Mouse (Mus musculus) limb, embryonic 13.5 days (tissue): ENCODE results near the gene Tarm1. TPM values are rescaled to one million over a fixed set of nuclear protein-coding genes. Genes with fewer than 3 reads are reported as not detected.

ENCODE experiments used
- ATAC-seq: fragments of 200-750 bp; cut with Nextera tagmentation; 2 replicates; pipeline ENCODE4 v1.8.0; 2017; ENCODE audit warnings: low read depth, moderate number of reproducible peaks, moderate TSS enrichment; ENCODE audit not compliant: low FRiP score
- H3K27ac ChIP-seq: fragments of 300-500 bp; sonication (generic); 2 replicates; pipeline ENCODE4 v1.5.1; 2015; ENCODE audit warnings: inconsistent platforms, mild to moderate bottlenecking, moderate library complexity
- H3K27me3 ChIP-seq: fragments of 300-500 bp; sonication (generic); 2 replicates; pipeline ENCODE4 v1.6.1; 2015; ENCODE audit warnings: mild to moderate bottlenecking, inconsistent platforms
- H3K36me3 ChIP-seq: fragments of 300-500 bp; sonication (generic); 2 replicates; pipeline ENCODE4 v1.6.1; 2015; ENCODE audit warnings: inconsistent platforms, mild to moderate bottlenecking, moderate library complexity
- H3K4me1 ChIP-seq: fragments of 300-500 bp; sonication (generic); 2 replicates; pipeline ENCODE4 v1.6.1; 2015; ENCODE audit warnings: inconsistent platforms
- H3K4me2 ChIP-seq: fragments of 300-500 bp; sonication (generic); replicated peaks from 2 replicates; pipeline ENCODE4 v1.6.1; 2015; ENCODE audit warnings: inconsistent platforms, mild to moderate bottlenecking, moderate library complexity
- H3K4me3 ChIP-seq: fragments of 300-500 bp; sonication (generic); 2 replicates; pipeline ENCODE4 v1.5.1; 2015; ENCODE audit warnings: moderate library complexity, mild to moderate bottlenecking, inconsistent platforms
- H3K9ac ChIP-seq: fragments of 300-500 bp; sonication (generic); 2 replicates; pipeline ENCODE4 v1.6.1; 2015; ENCODE audit warnings: mild to moderate bottlenecking, inconsistent platforms
- H3K9me3 ChIP-seq: fragments of 300-500 bp; sonication (generic); 2 replicates; pipeline ENCODE4 v1.6.1; 2016; ENCODE audit warnings: inconsistent platforms
- WGBS: fragments of 180-500 bp; shearing (Covaris S2); methylation state at CpG from one replicate; pipeline ENCODE4 v1.1.7; 2015; 5-methylcytosine and 5-hydroxymethylcytosine counted together
- polyA plus RNA-seq: library from polyadenylated mRNA; unstranded; fragments of >200 nt; fragmentation: Nextera tagmentation; extraction: Ambion mirVana; gene quantifications from 2 replicates; pipeline ENCODE4 v1.2.1, GENCODE M21; 2015

The Tarm1 gene
- polyA plus RNA-seq, 1 experiment from 2014 or later, result not detected

DNA sequence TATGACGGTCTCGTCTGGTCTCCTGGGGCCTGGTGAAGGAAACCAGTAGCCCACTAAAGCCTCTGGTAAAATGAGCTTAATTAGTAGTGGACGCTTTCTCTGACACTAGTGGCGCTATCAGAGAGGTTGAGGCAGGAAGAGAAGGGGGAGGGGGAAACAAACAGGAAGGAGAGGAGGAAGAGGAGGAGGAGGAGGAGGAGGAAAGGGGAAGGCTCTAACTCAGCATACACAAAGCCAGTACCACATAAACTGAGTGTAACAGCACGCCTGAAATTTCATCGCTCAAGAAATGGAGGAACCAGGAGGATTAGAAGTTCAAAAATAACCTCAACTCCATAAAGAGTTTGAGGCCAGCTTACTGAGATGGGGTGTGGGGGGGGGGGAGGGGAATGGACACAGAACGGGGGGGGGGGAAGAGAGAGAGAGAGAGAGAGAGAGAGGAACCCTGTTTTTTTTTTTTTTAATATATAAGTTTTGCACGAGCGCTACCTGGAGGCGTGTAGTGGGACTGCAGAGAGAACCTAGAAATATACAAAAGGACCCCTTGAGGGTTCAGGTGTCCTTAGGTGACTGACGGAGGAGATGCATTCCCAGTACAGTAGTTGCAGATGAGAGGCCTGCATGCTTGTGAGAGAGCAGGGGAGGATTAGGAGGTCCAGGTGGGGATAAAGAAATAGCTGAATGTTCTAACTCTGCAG lies 48.8 kb downstream of the Tarm1 start:
- 39% methylated on average over 11 of the region's 11 CpGs for WGBS
- Histone ChIP-seq H3K4me3 (no peak overlapping the region), H3K27ac (no peak overlapping the region), H3K27me3 (no peaks in the 10 kb centered on the region), H3K4me2 (no peak overlapping the region), H3K4me1 (0 out of 2 replicates have a peak, but pooled peaks cover 4% of the 10 kb centered on the region), H3K36me3 (no peaks in the 10 kb centered on the region), H3K9ac (no peak overlapping the region), H3K9me3 (no peaks in the 10 kb centered on the region)
- no peak for ATAC-seq

DNA sequence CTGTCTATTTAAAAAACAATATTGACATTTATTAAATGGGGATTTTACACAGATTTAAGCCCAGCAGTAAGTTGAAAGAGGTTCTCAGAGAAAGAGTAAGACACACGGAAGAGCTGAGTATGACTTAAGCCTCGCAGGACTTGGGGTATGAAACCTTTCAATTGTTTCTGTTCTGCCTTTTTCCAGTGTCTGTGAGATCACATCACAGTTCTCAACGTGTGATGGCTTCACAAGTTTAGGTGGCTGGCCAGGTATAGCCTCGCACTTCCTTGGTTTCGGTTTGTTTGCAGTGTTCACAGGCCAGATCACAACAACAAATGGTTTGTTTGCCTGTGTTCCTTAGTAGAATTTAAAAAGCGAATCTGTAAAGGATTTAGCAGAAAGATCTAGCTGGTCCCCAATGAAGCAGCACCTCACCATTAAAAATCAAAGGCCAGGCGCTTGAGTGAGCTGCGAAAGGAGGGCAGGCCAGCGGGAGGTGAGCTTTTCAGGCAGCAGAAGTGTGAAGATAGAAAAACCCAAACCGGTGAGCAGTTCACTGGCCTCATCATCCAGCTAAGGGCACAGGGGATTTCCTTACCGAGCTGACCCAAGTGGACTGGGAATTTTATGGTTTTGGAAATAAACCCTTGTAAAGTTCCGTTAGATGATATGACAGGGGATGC lies 49.5 kb downstream of the Tarm1 start:
- H3K4me3 ChIP-seq, result no peak overlapping the region
- no peaks in the 10 kb centered on the region for H3K9me3 ChIP-seq
- H3K27me3 ChIP-seq, result no peaks in the 10 kb centered on the region
- WGBS, result 34% methylated on average over 12 of the region's 12 CpGs
- ATAC-seq, result no peak
- H3K4me1 ChIP-seq, result 0 out of 2 replicates have a peak, but pooled peaks cover 4% of the 10 kb centered on the region
- H3K9ac ChIP-seq, result no peak overlapping the region
- no peak overlapping the region for H3K4me2 ChIP-seq
- no peaks in the 10 kb centered on the region for H3K36me3 ChIP-seq
- H3K27ac ChIP-seq, result no peak overlapping the region

DNA sequence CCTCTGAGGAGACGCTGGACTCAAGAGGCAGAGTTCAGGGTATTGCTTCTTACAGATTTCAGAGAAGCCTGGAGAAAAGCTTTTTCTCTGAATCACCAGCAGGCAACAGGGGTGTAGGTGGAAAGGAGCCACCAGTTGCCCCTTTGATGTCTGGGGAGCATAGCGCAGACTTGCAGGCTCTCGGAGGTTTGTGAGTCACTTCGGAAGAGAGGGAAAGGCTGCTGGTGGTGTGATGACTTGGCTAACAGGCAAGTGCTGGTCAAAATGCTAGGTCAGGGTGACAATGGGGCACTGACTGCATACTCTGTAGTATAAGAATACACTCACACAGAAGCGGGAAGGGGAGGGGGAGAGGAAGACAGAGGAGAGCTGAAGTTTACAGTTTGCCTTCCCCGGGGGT lies 51.3 kb downstream of the Tarm1 start:
- Histone ChIP-seq H3K4me2 (no peak overlapping the region), H3K27ac (no peak overlapping the region), H3K9me3 (no peaks in the 10 kb centered on the region), H3K9ac (no peak overlapping the region), H3K4me3 (no peak overlapping the region), H3K27me3 (no peaks in the 10 kb centered on the region), H3K4me1 (0 out of 2 replicates have a peak, but pooled peaks cover 4% of the 10 kb centered on the region), H3K36me3 (no peaks in the 10 kb centered on the region)
- 27% methylated on average over 6 of the region's 6 CpGs for WGBS
- no peak for ATAC-seq

DNA sequence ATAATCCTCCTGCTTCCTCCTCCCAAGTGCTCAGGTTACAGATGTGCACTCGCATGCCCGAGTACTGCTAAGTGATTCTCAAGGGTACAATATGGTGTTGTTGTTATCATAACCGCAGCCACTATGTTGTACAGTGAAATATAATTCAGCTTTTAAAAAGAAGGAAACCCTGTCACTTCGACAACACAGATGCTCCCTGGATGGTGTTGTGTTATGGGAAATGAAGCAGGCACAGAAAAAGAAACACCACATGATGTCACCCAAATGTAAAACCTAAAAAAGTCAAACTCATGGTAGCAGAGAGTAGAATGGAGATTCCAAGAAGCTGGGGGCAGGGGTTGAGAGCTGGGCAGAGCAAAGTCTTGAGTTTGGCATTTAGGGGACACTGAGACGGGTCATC lies 51.8 kb downstream of the Tarm1 start:
- WGBS, result 43% methylated on average over 5 of the region's 5 CpGs
- H3K27ac ChIP-seq, result no peak overlapping the region
- H3K27me3 ChIP-seq, result no peaks in the 10 kb centered on the region
- no peak for ATAC-seq
- H3K4me3 ChIP-seq, result no peak overlapping the region
- H3K9me3 ChIP-seq, result no peaks in the 10 kb centered on the region
- no peak overlapping the region for H3K9ac ChIP-seq
- no peaks in the 10 kb centered on the region for H3K36me3 ChIP-seq
- 0 out of 2 replicates have a peak, but pooled peaks cover 4% of the 10 kb centered on the region for H3K4me1 ChIP-seq
- no peak overlapping the region for H3K4me2 ChIP-seq

DNA sequence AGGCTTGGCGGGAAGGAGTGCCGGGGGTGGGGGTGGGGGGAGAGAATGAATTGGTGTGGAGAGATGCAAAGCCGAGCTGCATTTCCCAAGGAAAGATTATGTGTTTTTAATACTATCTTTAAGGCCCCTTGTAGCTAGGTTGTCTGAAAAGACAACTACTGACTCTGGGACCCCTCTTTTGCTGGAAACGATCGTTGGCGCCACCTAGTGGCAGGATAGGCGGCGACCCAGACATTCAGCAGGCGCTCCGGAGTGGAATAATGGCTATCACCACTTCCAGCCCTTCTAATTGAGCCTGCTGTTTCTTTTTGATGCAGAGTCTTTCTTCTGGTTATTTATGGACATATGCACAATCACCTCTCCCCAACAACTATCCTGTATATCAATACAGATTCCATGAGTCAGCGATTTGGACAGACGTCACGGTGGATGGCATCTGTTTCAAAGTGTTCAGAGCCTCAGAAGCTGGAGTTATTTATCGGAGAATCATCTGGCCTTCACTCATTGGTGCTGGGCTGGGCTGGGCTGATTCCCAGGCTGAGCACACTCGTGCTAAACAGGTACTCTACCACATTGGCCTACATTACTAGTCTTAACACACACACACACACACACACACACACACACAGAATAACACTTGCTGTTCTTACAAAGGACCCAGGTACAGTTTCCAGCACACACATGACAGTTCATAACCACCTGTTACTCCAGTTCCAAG lies 53.5 kb downstream of the Tarm1 start:
- H3K4me1 ChIP-seq, result 0 out of 2 replicates have a peak, but pooled peaks cover 1% of the 10 kb centered on the region
- no peak overlapping the region for H3K4me3 ChIP-seq
- no peak overlapping the region for H3K27ac ChIP-seq
- H3K27me3 ChIP-seq, result no peaks in the 10 kb centered on the region
- no peak overlapping the region for H3K4me2 ChIP-seq
- H3K9me3 ChIP-seq, result no peaks in the 10 kb centered on the region
- no peaks in the 10 kb centered on the region for H3K36me3 ChIP-seq
- ATAC-seq, result peak; percentile 68
- no peak overlapping the region for H3K9ac ChIP-seq
- WGBS, result 23% methylated on average over 15 of the region's 15 CpGs

DNA sequence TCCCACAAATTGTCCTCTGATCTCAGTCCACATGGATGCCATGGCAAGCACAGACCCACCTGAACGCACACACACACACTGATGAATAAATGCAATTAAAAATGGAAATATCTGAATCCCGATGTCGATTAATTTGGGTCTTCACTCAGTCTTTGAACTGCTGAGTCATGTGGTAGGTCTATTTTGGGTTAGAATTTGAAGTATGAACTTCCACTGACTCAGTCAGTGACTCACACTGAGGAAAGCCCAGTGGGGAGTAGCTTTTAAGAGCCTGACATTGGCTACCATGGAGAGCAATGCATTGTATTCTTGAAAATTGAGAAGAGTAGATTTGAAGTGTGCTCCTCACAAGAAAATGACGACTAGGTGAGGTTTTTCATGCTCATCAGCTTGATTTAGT lies 55.4 kb downstream of the Tarm1 start:
- ATAC-seq, result no peak
- Histone ChIP-seq H3K9me3 (no peaks in the 10 kb centered on the region), H3K4me3 (no peak overlapping the region), H3K27me3 (no peaks in the 10 kb centered on the region), H3K36me3 (no peaks in the 10 kb centered on the region), H3K4me2 (no peak overlapping the region), H3K27ac (no peak overlapping the region), H3K4me1 (no peaks in the 10 kb centered on the region), H3K9ac (no peak overlapping the region)
- WGBS, result 75% methylated on average over 4 of the region's 4 CpGs

DNA sequence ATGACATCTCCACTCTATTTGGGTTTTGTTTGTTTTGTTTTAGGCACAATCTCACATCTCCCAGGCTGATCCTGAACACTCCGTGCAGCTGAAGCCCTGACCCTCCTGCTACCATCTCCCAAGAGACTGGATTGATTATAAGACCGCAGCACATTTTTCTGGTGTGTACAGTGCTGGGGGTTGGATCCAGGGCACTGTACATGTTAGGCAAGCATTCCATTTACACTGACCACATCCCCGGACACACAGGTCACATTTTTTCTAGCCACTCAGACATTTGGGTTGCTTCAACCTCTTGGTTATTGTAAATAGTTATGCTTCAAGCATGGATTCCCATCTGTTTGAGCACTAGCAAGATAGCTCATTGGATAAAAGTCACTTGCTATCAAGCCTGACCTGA lies 55.8 kb downstream of the Tarm1 start:
- Histone ChIP-seq H3K4me3 (no peak overlapping the region), H3K27me3 (no peaks in the 10 kb centered on the region), H3K36me3 (no peaks in the 10 kb centered on the region), H3K4me1 (no peaks in the 10 kb centered on the region), H3K9ac (no peak overlapping the region), H3K27ac (no peak overlapping the region), H3K9me3 (no peaks in the 10 kb centered on the region), H3K4me2 (no peak overlapping the region)
- ATAC-seq, result no peak
- 82% methylated on average over 3 of the region's 3 CpGs for WGBS

DNA sequence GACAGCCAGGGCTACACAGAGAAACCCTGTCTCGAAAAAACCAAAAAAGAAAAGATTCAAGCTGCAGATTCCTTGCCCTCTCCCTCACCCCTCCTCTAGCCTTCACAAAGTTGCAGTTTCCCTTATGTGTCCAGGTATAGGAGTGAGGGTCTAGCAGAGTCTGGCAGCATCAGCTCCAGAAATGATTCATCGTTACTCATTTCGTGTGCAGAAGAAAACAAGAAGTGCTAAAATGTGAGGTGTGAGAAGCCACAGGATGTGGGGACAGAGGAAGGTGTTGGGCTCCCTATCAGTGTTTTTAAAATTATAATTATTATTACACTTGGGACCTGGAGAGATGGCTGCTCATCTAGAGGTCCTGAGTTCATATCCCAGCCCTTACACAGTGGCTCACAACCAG lies 57.7 kb downstream of the Tarm1 start:
- H3K4me2 ChIP-seq, result no peak overlapping the region
- no peak overlapping the region for H3K4me3 ChIP-seq
- ATAC-seq, result no peak
- H3K27ac ChIP-seq, result no peak overlapping the region
- H3K4me1 ChIP-seq, result no peaks in the 10 kb centered on the region
- H3K9ac ChIP-seq, result no peak overlapping the region
- WGBS, result 65% methylated on average over 3 of the region's 3 CpGs
- no peaks in the 10 kb centered on the region for H3K36me3 ChIP-seq
- H3K9me3 ChIP-seq, result no peaks in the 10 kb centered on the region
- H3K27me3 ChIP-seq, result no peaks in the 10 kb centered on the region

DNA sequence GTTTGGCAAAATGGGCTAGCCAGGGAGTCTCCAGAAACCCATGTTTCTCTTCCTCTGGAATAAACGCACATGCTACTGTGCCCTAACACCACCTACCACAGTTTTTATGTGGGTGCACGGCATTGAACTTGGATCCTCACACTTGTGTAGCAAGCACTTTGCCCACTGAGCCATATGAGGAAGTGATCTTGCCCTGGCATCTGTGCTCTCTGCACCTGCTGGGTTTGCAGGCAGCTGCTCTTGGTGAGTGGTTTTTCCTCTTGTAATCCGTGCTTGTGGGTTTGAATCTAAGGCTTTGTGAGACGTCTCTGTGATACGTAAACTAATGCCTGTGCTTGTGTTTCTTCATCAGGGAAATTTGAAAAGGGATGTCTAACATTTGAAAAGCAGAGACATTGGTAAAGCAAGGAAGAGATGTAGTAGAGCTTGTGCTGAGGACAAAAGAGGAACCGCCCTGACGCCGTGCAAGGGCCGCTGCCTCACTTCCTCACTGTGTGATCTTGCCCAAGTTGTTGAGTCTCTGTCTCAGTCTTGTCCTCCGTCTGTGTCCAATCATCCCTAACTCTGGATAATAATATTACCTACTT lies 59.9 kb downstream of the Tarm1 start:
- no peak overlapping the region for H3K4me2 ChIP-seq
- no peaks in the 10 kb centered on the region for H3K27me3 ChIP-seq
- WGBS, result 84% methylated on average over 10 of the region's 10 CpGs
- H3K27ac ChIP-seq, result no peak overlapping the region
- ATAC-seq, result no peak
- H3K9ac ChIP-seq, result no peak overlapping the region
- no peaks in the 10 kb centered on the region for H3K36me3 ChIP-seq
- no peaks in the 10 kb centered on the region for H3K9me3 ChIP-seq
- no peak overlapping the region for H3K4me3 ChIP-seq
- peaks cover 4% of the 10 kb centered on the region; the same call in 1 of the 2 replicates for H3K4me1 ChIP-seq

DNA sequence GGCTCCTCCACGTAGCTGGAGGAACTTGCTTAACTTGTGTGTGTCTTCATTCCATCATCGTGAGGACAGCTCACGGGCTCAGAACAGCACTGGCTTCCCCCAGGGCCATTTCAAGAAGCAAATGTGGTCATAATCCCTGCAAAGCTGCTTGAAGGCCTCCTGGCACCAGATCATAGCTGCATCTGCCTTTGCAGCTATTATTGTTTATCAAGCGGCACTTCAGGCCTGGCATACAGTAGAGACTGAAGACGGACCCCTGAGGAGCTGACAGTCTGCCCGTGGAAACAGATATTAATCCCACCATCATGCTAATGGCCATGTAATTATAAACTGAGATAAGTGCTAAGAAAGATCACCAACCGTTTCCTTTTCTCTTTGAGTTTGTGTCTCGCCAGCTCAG lies 61.9 kb downstream of the Tarm1 start:
- no peaks in the 10 kb centered on the region for H3K9me3 ChIP-seq
- no peak for ATAC-seq
- no peak overlapping the region for H3K4me3 ChIP-seq
- no peaks in the 10 kb centered on the region for H3K27me3 ChIP-seq
- peaks cover 4% of the 10 kb centered on the region; the same call in 1 of the 2 replicates for H3K4me1 ChIP-seq
- H3K27ac ChIP-seq, result no peak overlapping the region
- H3K9ac ChIP-seq, result no peak overlapping the region
- WGBS, result 67% methylated on average over 8 of the region's 8 CpGs
- H3K4me2 ChIP-seq, result no peak overlapping the region
- no peaks in the 10 kb centered on the region for H3K36me3 ChIP-seq

DNA sequence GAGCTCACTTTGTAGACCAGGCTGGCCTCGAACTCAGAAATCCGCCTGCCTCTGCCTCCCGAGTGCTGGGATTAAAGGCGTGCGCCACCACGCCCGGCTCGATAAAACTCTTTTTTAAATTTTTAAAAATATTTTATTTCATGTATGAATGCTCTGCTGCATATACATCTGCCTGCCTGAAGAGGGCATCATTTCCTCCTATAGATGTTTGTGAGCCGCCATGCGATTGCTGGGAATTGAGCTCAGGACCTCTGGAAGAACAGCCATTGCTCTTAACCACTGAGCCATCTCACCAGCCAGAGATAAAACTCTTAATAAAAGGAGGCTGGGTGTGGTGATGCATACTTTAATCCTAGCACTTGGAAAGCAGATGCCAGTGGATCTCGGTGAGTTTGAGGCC lies 62.4 kb downstream of the Tarm1 start:
- Histone ChIP-seq H3K9ac (no peak overlapping the region), H3K4me2 (no peak overlapping the region), H3K4me3 (no peak overlapping the region), H3K27ac (no peak overlapping the region), H3K27me3 (no peaks in the 10 kb centered on the region), H3K9me3 (no peaks in the 10 kb centered on the region), H3K36me3 (no peaks in the 10 kb centered on the region), H3K4me1 (peaks cover 4% of the 10 kb centered on the region; the same call in 1 of the 2 replicates)
- WGBS, result 88% methylated on average over 11 of the region's 11 CpGs
- ATAC-seq, result no peak

DNA sequence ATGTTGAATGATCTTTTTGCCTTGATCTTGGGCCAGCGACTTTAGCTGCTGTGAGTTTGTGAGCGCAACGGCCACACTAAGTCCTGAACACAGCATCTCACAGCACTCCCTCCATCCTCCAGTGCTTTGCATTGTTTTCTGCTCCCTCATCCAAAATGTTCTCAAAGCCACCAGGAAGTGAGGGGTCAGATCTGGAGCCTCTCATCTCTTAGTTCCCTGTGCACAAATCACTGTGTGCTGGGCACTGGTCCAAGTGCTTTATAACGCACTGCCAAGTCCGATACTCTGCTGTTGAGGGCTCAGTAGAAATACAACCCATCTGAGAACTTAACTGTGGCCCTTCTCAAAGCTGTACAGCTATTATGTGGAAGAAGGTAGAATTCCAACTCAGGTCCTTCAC lies 64.5 kb downstream of the Tarm1 start:
- no peaks in the 10 kb centered on the region for H3K27me3 ChIP-seq
- ATAC-seq, result no peak
- 51% methylated on average over 5 of the region's 5 CpGs for WGBS

More for the DNA sequence above, 64.5 kb downstream of the Tarm1 start:
- Histone ChIP-seq H3K4me1 (peaks cover 4% of the 10 kb centered on the region; the same call in 1 of the 2 replicates), H3K4me2 (no peak overlapping the region), H3K9ac (no peak overlapping the region), H3K27ac (no peak overlapping the region), H3K36me3 (no peaks in the 10 kb centered on the region), H3K9me3 (no peaks in the 10 kb centered on the region), H3K4me3 (no peak overlapping the region)
